Mouse (Mus musculus): ENCODE data around the gene Maml2. TPM values are rescaled to one million over a fixed set of nuclear protein-coding genes. Genes with fewer than 3 reads are reported as not detected.

Gene Maml2
- polyA plus RNA-seq, 1 experiment from 2014 or later = 15.1 TPM

GRCm38 (mm10) chr9:13465358-13466020 lies 167.7 kb downstream of the Maml2 start:
- no peak for ATAC-seq
- H3K4me2 ChIP-seq (replicated peaks; ENCODE audit: low read depth, low read length) = no peak overlapping the region
- H3K27ac ChIP-seq (ENCODE audit: low read length) = peak overlapping the region; percentile 34; the same call in 1 of the 2 replicates
- H3K36me3 ChIP-seq (ENCODE audit: insufficient read depth, low read length) = no peaks in the 10 kb centered on the region
- DNase-seq (ENCODE audit: low spot score) = no peak
- no peak overlapping the region for H3K4me3 ChIP-seq (ENCODE audit: low read depth, low read length)
- no peaks in the 10 kb centered on the region for H3K27me3 ChIP-seq (replicated peaks; ENCODE audit: insufficient read depth, low read length)
- H3K4me1 ChIP-seq (ENCODE audit: insufficient read depth, low read depth, low read length) = peaks cover 9% of the 10 kb centered on the region; the same call in 1 of the 2 replicates
- TF ChIP-seq CTCF (IDR thresholded peaks at IDR 0.05) = no peak
- TF ChIP-seq EP300 (IDR thresholded peaks at IDR 0.05) = no peak
- no peak overlapping the region for H3K9ac ChIP-seq (replicated peaks; ENCODE audit: low read depth)
- 48% methylated on average over 4 of the region's 4 CpGs for WGBS
- no peaks in the 10 kb centered on the region for H3K9me3 ChIP-seq (ENCODE audit: low read length)

- 0 out of 2 replicates have a peak overlapping the region, but pooled peaks have one; percentile 4 for H3K27ac ChIP-seq (ENCODE audit: low read length)
- no peaks in the 10 kb centered on the region for H3K27me3 ChIP-seq (replicated peaks; ENCODE audit: insufficient read depth, low read length)
- no peaks in the 10 kb centered on the region for H3K36me3 ChIP-seq (ENCODE audit: insufficient read depth, low read length)
- no peak overlapping the region for H3K4me3 ChIP-seq (ENCODE audit: low read depth, low read length)
- H3K4me2 ChIP-seq (replicated peaks; ENCODE audit: low read depth, low read length) = no peak overlapping the region
- TF ChIP-seq EP300 (IDR thresholded peaks at IDR 0.05) = no peak
- TF ChIP-seq CTCF (IDR thresholded peaks at IDR 0.05) = no peak
- WGBS = 65% methylated on average over 4 of the region's 4 CpGs
- H3K4me1 ChIP-seq (ENCODE audit: insufficient read depth, low read depth, low read length) = peaks cover 9% of the 10 kb centered on the region; the same call in 1 of the 2 replicates
- peak; percentile 42 for DNase-seq (ENCODE audit: low spot score)
- H3K9ac ChIP-seq (replicated peaks; ENCODE audit: low read depth) = no peak overlapping the region
- no peak for ATAC-seq
- H3K9me3 ChIP-seq (ENCODE audit: low read length) = no peaks in the 10 kb centered on the region
Measured at GRCm38 (mm10) chr9:13466351-13466750, 168.6 kb downstream of the Maml2 start.

GRCm38 (mm10) chr9:13466816-13467215 lies 169.1 kb downstream of the Maml2 start:
- H3K27ac ChIP-seq (ENCODE audit: low read length) = 0 out of 2 replicates have a peak overlapping the region, but pooled peaks have one; percentile 4

GRCm38 (mm10) chr9:13467745-13468144 lies 170.0 kb downstream of the Maml2 start:
- Histone ChIP-seq H3K4me2 (replicated peaks; ENCODE audit: low read depth, low read length) (no peak overlapping the region), H3K27me3 (replicated peaks; ENCODE audit: insufficient read depth, low read length) (no peaks in the 10 kb centered on the region), H3K9ac (replicated peaks; ENCODE audit: low read depth) (no peak overlapping the region), H3K9me3 (ENCODE audit: low read length) (no peaks in the 10 kb centered on the region), H3K27ac (ENCODE audit: low read length) (no peak overlapping the region), H3K4me1 (ENCODE audit: insufficient read depth, low read depth, low read length) (peaks cover 9% of the 10 kb centered on the region; the same call in 1 of the 2 replicates), H3K4me3 (ENCODE audit: low read depth, low read length) (no peak overlapping the region), H3K36me3 (ENCODE audit: insufficient read depth, low read length) (no peaks in the 10 kb centered on the region)
- TF ChIP-seq CTCF (IDR thresholded peaks at IDR 0.05) (no peak), EP300 (IDR thresholded peaks at IDR 0.05) (no peak)
- WGBS = 85% methylated on average over 7 of the region's 7 CpGs
- no peak for ATAC-seq
- DNase-seq (ENCODE audit: low spot score) = no peak

More at GRCm38 (mm10) chr9:13466816-13467215, 169.1 kb downstream of the Maml2 start:
- H3K36me3 ChIP-seq (ENCODE audit: insufficient read depth, low read length) = no peaks in the 10 kb centered on the region
- H3K9ac ChIP-seq (replicated peaks; ENCODE audit: low read depth) = no peak overlapping the region
- no peak overlapping the region for H3K4me2 ChIP-seq (replicated peaks; ENCODE audit: low read depth, low read length)
- H3K9me3 ChIP-seq (ENCODE audit: low read length) = no peaks in the 10 kb centered on the region
- peaks cover 9% of the 10 kb centered on the region; the same call in 1 of the 2 replicates for H3K4me1 ChIP-seq (ENCODE audit: insufficient read depth, low read depth, low read length)
- DNase-seq (ENCODE audit: low spot score) (no peak), ATAC-seq (no peak)
- no peak overlapping the region for H3K4me3 ChIP-seq (ENCODE audit: low read depth, low read length)
- H3K27me3 ChIP-seq (replicated peaks; ENCODE audit: insufficient read depth, low read length) = no peaks in the 10 kb centered on the region
- TF ChIP-seq EP300 (IDR thresholded peaks at IDR 0.05) (no peak), CTCF (IDR thresholded peaks at IDR 0.05) (no peak)
- WGBS = 77% methylated on average over 10 of the region's 10 CpGs

GRCm38 (mm10) chr9:13468778-13469177 lies 171.0 kb downstream of the Maml2 start:
- H3K36me3 ChIP-seq (ENCODE audit: insufficient read depth, low read length) = no peaks in the 10 kb centered on the region
- no peak overlapping the region for H3K4me2 ChIP-seq (replicated peaks; ENCODE audit: low read depth, low read length)
- H3K9me3 ChIP-seq (ENCODE audit: low read length) = no peaks in the 10 kb centered on the region
- WGBS = 58% methylated on average over 6 of the region's 6 CpGs
- H3K9ac ChIP-seq (replicated peaks; ENCODE audit: low read depth) = no peak overlapping the region
- no peak for TF ChIP-seq EP300 (IDR thresholded peaks at IDR 0.05)
- 0 out of 2 replicates have a peak, but pooled peaks have one; percentile 10 for TF ChIP-seq CTCF (IDR thresholded peaks at IDR 0.05)
- no peaks in the 10 kb centered on the region for H3K27me3 ChIP-seq (replicated peaks; ENCODE audit: insufficient read depth, low read length)
- no peak for DNase-seq (ENCODE audit: low spot score)
- H3K27ac ChIP-seq (ENCODE audit: low read length) = 0 out of 2 replicates have a peak overlapping the region, but pooled peaks have one; percentile 23
- ATAC-seq = no peak; the same call in 1 of the 2 replicates
- H3K4me3 ChIP-seq (ENCODE audit: low read depth, low read length) = no peak overlapping the region
- peaks cover 9% of the 10 kb centered on the region; the same call in 1 of the 2 replicates for H3K4me1 ChIP-seq (ENCODE audit: insufficient read depth, low read depth, low read length)

GRCm38 (mm10) chr9:13470013-13470412 lies 172.3 kb downstream of the Maml2 start:
- H3K27ac ChIP-seq (ENCODE audit: low read length) = no peak overlapping the region
- WGBS = 22% methylated on average over 7 of the region's 7 CpGs
- DNase-seq (ENCODE audit: low spot score) = peak; percentile 47

More at GRCm38 (mm10) chr9:13470013-13470412, 172.3 kb downstream of the Maml2 start:
- H3K4me1 ChIP-seq (ENCODE audit: insufficient read depth, low read depth, low read length) = peaks cover 9% of the 10 kb centered on the region; the same call in 1 of the 2 replicates
- no peak for ATAC-seq
- TF ChIP-seq CTCF (IDR thresholded peaks at IDR 0.05) = no peak
- peak; percentile 63; the same call in 1 of the 2 replicates for TF ChIP-seq EP300 (IDR thresholded peaks at IDR 0.05)
- no peaks in the 10 kb centered on the region for H3K27me3 ChIP-seq (replicated peaks; ENCODE audit: insufficient read depth, low read length)
- no peak overlapping the region for H3K4me3 ChIP-seq (ENCODE audit: low read depth, low read length)
- H3K9ac ChIP-seq (replicated peaks; ENCODE audit: low read depth) = no peak overlapping the region
- no peak overlapping the region for H3K4me2 ChIP-seq (replicated peaks; ENCODE audit: low read depth, low read length)
- no peaks in the 10 kb centered on the region for H3K9me3 ChIP-seq (ENCODE audit: low read length)
- H3K36me3 ChIP-seq (ENCODE audit: insufficient read depth, low read length) = no peaks in the 10 kb centered on the region

All from lung, postnatal 0 days (tissue).